Mouse (Mus musculus): Measurements from ENCODE around the gene 4930404H24Rik. TPM values are rescaled to one million over a fixed set of nuclear protein-coding genes. Genes with fewer than 3 reads are reported as not detected.
A peak's percentile ranks its signal among the peaks of the same experiment; 100 is the strongest.

The 4930404H24Rik gene
- polyA plus RNA-seq, 1 experiment from 2014 or later: not detected

DNA sequence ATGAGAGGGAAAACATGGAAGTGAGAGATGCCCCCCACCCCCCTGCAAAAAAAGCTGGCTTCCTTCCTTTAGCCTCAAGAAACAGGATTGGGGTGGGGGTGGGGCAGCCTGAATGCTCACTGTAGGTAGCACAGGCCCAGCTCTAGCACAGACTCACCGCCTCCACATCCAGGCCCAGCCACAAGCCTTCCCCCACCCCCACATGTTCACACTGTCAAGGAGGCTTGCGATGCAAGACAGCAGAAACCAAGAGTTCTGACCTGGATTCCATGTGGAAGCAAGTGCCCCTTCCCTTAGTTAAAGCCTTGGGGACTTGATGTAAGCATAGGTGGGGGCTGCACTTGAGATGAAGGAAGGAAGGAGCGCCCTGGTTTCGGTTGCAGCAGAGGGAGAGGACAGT is 22.8 kb upstream of the 4930404H24Rik start:
- H3K4me3 ChIP-seq (ENCODE audit: low read depth, low read length): no peak overlapping the region
- H3K4me2 ChIP-seq (replicated peaks; ENCODE audit: low read depth, low read length): no peak overlapping the region
- no peak overlapping the region for H3K9ac ChIP-seq (replicated peaks; ENCODE audit: low read depth, low read length)
- peaks cover 23% of the 10 kb centered on the region for H3K4me1 ChIP-seq (ENCODE audit: control insufficient read depth, insufficient read depth, low read length)
- no peaks in the 10 kb centered on the region for H3K27me3 ChIP-seq (ENCODE audit: control insufficient read depth, insufficient read depth, low read length)
- 48% methylated on average over 4 of the region's 4 CpGs for WGBS
- H3K36me3 ChIP-seq (ENCODE audit: control insufficient read depth, insufficient read depth, low read length): no peaks in the 10 kb centered on the region
- H3K27ac ChIP-seq (ENCODE audit: low read length): no peak overlapping the region; the same call in 1 of the 2 replicates
- H3K9me3 ChIP-seq (ENCODE audit: control insufficient read depth, low read depth, low read length): no peaks in the 10 kb centered on the region
- ATAC-seq (ENCODE audit: insufficient number of reproducible peaks, insufficient read depth, low FRiP score, low read depth): no peak

DNA sequence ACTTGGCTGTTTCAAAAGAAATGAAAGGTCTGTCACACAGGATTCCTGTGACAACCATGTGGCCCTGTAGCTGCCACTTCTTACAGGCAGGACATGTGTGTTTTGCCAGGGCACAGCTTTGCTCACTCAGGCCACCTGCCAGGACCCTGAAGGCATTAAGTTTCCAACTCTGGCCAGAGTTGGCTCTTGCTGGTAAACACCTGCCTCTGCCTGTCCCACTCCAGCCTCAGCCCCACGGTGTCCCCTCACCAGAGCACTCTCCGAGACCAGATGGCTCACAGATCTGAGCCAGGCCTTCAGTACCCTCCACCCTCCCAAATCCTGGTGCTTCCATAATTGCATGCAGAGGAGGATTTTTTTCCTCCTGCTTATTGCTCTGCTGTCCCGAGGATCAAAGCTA is 21.6 kb upstream of the 4930404H24Rik start:
- no peaks in the 10 kb centered on the region for H3K36me3 ChIP-seq (ENCODE audit: control insufficient read depth, insufficient read depth, low read length)
- H3K9me3 ChIP-seq (ENCODE audit: control insufficient read depth, low read depth, low read length): no peaks in the 10 kb centered on the region
- no peak overlapping the region for H3K9ac ChIP-seq (replicated peaks; ENCODE audit: low read depth, low read length)
- H3K4me2 ChIP-seq (replicated peaks; ENCODE audit: low read depth, low read length): no peak overlapping the region
- no peak for ATAC-seq (ENCODE audit: insufficient number of reproducible peaks, insufficient read depth, low FRiP score, low read depth)
- 45% methylated on average over 3 of the region's 3 CpGs for WGBS
- no peaks in the 10 kb centered on the region for H3K27me3 ChIP-seq (ENCODE audit: control insufficient read depth, insufficient read depth, low read length)
- no peak overlapping the region for H3K27ac ChIP-seq (ENCODE audit: low read length)
- H3K4me1 ChIP-seq (ENCODE audit: control insufficient read depth, insufficient read depth, low read length): peaks cover 35% of the 10 kb centered on the region
- H3K4me3 ChIP-seq (ENCODE audit: low read depth, low read length): no peak overlapping the region

DNA sequence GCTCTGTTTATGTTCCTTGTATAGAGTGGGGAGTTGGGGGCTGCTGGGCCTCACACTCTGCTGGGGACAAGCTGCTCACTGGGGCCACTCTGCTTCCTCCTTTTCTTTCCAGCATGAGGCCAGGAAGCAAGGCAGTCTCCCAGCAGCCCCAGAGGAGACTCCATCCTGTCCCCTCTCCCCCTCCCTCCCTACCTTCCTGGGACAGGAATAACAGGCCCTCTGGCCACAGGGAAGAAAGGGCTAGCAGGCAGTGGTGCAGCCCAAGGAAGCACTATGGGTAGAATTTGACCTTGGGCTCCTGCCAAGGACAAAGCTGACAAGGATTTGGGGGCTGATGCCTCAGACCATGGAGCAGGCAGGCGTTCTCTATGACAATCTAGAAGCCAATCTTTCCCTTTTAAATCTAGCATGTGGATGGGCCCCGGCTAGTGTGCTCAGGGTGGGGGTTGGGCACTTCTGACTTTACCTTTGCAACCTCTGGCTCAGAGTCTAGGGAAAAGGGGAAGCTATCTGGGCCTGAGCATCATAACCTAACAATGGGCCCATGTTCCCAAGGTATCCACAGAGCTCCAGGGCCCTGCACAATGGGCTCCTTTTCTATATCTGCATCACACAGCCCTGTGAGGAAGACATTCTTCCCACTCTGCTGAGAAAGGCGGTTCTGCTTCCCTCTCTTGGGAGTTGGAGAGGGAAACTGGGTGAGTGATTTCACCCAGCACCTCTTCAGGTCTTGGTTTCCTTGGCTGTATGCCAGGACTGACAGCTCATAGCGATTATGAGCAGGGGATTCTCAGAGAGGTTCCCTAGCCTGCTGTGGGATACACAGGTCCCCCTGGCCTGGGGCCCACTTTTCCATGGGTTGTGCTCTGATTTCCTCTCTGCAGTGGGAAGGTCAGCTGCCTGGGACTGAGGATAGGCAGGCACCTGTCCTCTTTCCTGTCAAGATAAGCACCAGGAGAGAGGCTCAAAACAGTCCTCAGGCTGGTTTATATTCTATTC is 17.2 kb upstream of the 4930404H24Rik start:
- peak; percentile 37; the same call in 1 of the 2 replicates for ATAC-seq (ENCODE audit: insufficient number of reproducible peaks, insufficient read depth, low FRiP score, low read depth)

DNA sequence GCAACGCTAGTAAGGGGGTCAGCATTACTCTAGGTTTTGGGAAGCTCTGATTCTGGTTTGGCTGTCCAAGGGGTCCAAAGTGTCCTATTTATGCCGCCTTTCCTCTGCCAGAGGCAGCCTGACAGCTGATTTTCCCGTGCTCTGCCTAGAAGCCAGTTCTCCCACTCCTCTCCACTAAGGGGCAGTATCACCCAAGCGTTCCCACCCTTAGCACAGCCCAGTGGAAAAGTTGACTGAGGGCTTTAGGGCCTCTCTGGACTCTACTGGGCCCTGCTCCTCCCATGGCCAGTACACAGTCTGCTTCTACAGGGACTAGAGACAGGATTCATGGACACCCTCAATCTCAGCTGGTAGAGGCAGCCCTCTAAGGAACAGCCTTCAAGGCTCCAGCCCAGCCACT is 14.0 kb upstream of the 4930404H24Rik start:
- no peak overlapping the region for H3K27ac ChIP-seq (ENCODE audit: low read length)
- 17% methylated on average over 4 of the region's 4 CpGs for WGBS
- H3K4me1 ChIP-seq (ENCODE audit: control insufficient read depth, insufficient read depth, low read length): peaks cover 27% of the 10 kb centered on the region
- peak; percentile 78; the same call in 1 of the 2 replicates for ATAC-seq (ENCODE audit: insufficient number of reproducible peaks, insufficient read depth, low FRiP score, low read depth)
- no peaks in the 10 kb centered on the region for H3K27me3 ChIP-seq (ENCODE audit: control insufficient read depth, insufficient read depth, low read length)
- no peak overlapping the region for H3K4me2 ChIP-seq (replicated peaks; ENCODE audit: low read depth, low read length)
- H3K9ac ChIP-seq (replicated peaks; ENCODE audit: low read depth, low read length): no peak overlapping the region
- no peaks in the 10 kb centered on the region for H3K9me3 ChIP-seq (ENCODE audit: control insufficient read depth, low read depth, low read length)
- H3K36me3 ChIP-seq (ENCODE audit: control insufficient read depth, insufficient read depth, low read length): no peaks in the 10 kb centered on the region
- H3K4me3 ChIP-seq (ENCODE audit: low read depth, low read length): no peak overlapping the region

More for the DNA sequence above, 17.2 kb upstream of the 4930404H24Rik start:
- peak overlapping the region; percentile 75 for H3K27ac ChIP-seq (ENCODE audit: low read length)
- 31% methylated on average over 4 of the region's 4 CpGs for WGBS
- H3K27me3 ChIP-seq (ENCODE audit: control insufficient read depth, insufficient read depth, low read length): no peaks in the 10 kb centered on the region
- H3K36me3 ChIP-seq (ENCODE audit: control insufficient read depth, insufficient read depth, low read length): no peaks in the 10 kb centered on the region
- H3K4me3 ChIP-seq (ENCODE audit: low read depth, low read length): no peak overlapping the region
- no peaks in the 10 kb centered on the region for H3K9me3 ChIP-seq (ENCODE audit: control insufficient read depth, low read depth, low read length)
- peaks cover 24% of the 10 kb centered on the region for H3K4me1 ChIP-seq (ENCODE audit: control insufficient read depth, insufficient read depth, low read length)
- no peak overlapping the region for H3K4me2 ChIP-seq (replicated peaks; ENCODE audit: low read depth, low read length)
- H3K9ac ChIP-seq (replicated peaks; ENCODE audit: low read depth, low read length): no peak overlapping the region

DNA sequence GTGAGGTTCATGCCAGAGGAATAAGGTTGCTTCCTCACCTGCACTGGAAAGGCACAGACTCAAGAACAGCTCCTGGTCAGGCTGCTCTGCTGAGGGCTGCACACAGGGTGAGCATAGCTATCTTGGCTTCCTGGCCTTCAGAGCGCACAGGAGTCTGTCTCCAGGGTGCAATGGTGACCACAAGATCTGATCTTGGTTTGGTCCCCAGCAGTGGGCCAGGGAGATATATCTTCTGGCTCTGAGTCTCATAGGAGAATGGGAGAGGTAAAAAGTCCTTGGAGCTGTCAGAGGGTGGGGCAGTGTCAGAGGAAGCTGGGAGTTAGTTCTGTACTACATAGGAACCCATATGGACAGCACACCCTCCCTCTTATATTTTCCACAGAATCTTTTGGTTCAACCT is 13.1 kb upstream of the 4930404H24Rik start:
- Histone ChIP-seq H3K9ac (replicated peaks; ENCODE audit: low read depth, low read length) (no peak overlapping the region), H3K4me3 (ENCODE audit: low read depth, low read length) (no peak overlapping the region), H3K9me3 (ENCODE audit: control insufficient read depth, low read depth, low read length) (no peaks in the 10 kb centered on the region), H3K27me3 (ENCODE audit: control insufficient read depth, insufficient read depth, low read length) (no peaks in the 10 kb centered on the region), H3K4me2 (replicated peaks; ENCODE audit: low read depth, low read length) (no peak overlapping the region), H3K27ac (ENCODE audit: low read length) (no peak overlapping the region), H3K36me3 (ENCODE audit: control insufficient read depth, insufficient read depth, low read length) (no peaks in the 10 kb centered on the region), H3K4me1 (ENCODE audit: control insufficient read depth, insufficient read depth, low read length) (peaks cover 30% of the 10 kb centered on the region)
- ATAC-seq (ENCODE audit: insufficient number of reproducible peaks, insufficient read depth, low FRiP score, low read depth): no peak
- 91% methylated on average over 1 of the region's 1 CpGs for WGBS

DNA sequence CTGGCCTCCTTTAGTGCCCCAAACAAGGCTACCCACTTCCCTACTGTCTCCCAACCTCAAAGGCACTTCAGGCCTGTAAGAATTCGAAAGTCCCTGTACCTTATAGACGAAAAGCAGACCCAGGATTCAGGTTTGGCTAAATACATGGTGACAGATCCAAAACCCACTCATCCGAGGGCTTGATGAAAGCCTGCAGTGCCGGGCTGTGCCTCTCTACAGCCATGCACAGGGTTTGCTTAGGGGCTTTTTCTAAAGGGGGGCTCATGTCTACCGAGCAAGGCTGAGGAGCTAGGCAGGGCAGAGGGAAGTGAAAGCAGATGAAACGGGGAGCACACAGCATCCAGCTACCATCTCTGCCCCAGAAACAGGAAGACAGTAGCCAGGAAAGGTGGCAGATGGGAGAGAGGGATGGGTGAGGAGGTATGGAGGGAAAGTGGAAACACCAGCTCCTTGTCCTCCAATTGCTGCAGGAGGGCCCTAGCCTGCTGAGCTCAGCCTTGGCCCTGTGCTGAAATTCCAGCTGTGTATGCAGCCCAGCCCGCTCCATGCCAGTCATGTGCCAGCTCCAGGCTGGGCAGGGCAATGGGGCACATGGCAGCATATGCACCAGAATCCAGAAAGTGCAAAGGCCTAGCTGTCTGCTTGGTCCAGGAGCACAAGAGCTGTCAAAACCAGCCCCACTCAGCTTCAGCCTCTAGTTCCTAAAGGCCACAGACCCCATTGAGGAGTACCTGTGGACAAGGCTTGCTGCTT is 11.3 kb upstream of the 4930404H24Rik start:
- no peak overlapping the region for H3K9ac ChIP-seq (replicated peaks; ENCODE audit: low read depth, low read length)
- no peak overlapping the region for H3K27ac ChIP-seq (ENCODE audit: low read length)
- H3K4me1 ChIP-seq (ENCODE audit: control insufficient read depth, insufficient read depth, low read length): peaks cover 12% of the 10 kb centered on the region
- no peak overlapping the region for H3K4me2 ChIP-seq (replicated peaks; ENCODE audit: low read depth, low read length)
- no peak for ATAC-seq (ENCODE audit: insufficient number of reproducible peaks, insufficient read depth, low FRiP score, low read depth)
- WGBS: 70% methylated on average over 7 of the region's 7 CpGs
- H3K4me3 ChIP-seq (ENCODE audit: low read depth, low read length): no peak overlapping the region
- no peaks in the 10 kb centered on the region for H3K36me3 ChIP-seq (ENCODE audit: control insufficient read depth, insufficient read depth, low read length)
- H3K27me3 ChIP-seq (ENCODE audit: control insufficient read depth, insufficient read depth, low read length): no peaks in the 10 kb centered on the region
- no peaks in the 10 kb centered on the region for H3K9me3 ChIP-seq (ENCODE audit: control insufficient read depth, low read depth, low read length)

DNA sequence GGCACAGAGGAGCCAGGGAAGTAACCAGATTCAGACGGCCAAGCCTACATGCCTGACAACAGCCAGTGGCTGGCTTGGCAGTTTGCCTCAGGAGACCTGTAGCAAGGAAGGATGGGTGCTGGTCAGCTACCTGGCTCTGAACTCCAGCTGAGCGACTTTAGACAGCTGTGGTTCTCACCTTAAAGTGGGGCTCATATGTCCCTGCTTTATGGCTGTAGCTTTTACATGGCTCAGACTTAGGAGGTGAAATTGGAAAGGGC is 10.8 kb upstream of the 4930404H24Rik start:
- ATAC-seq (ENCODE audit: insufficient number of reproducible peaks, insufficient read depth, low FRiP score, low read depth): no peak
- Histone ChIP-seq H3K4me2 (replicated peaks; ENCODE audit: low read depth, low read length) (no peak overlapping the region), H3K9me3 (ENCODE audit: control insufficient read depth, low read depth, low read length) (no peaks in the 10 kb centered on the region), H3K4me1 (ENCODE audit: control insufficient read depth, insufficient read depth, low read length) (peaks cover 11% of the 10 kb centered on the region), H3K36me3 (ENCODE audit: control insufficient read depth, insufficient read depth, low read length) (no peaks in the 10 kb centered on the region), H3K4me3 (ENCODE audit: low read depth, low read length) (no peak overlapping the region), H3K27ac (ENCODE audit: low read length) (no peak overlapping the region), H3K27me3 (ENCODE audit: control insufficient read depth, insufficient read depth, low read length) (no peaks in the 10 kb centered on the region), H3K9ac (replicated peaks; ENCODE audit: low read depth, low read length) (no peak overlapping the region)
- WGBS: 77% methylated on average over 2 of the region's 2 CpGs

DNA sequence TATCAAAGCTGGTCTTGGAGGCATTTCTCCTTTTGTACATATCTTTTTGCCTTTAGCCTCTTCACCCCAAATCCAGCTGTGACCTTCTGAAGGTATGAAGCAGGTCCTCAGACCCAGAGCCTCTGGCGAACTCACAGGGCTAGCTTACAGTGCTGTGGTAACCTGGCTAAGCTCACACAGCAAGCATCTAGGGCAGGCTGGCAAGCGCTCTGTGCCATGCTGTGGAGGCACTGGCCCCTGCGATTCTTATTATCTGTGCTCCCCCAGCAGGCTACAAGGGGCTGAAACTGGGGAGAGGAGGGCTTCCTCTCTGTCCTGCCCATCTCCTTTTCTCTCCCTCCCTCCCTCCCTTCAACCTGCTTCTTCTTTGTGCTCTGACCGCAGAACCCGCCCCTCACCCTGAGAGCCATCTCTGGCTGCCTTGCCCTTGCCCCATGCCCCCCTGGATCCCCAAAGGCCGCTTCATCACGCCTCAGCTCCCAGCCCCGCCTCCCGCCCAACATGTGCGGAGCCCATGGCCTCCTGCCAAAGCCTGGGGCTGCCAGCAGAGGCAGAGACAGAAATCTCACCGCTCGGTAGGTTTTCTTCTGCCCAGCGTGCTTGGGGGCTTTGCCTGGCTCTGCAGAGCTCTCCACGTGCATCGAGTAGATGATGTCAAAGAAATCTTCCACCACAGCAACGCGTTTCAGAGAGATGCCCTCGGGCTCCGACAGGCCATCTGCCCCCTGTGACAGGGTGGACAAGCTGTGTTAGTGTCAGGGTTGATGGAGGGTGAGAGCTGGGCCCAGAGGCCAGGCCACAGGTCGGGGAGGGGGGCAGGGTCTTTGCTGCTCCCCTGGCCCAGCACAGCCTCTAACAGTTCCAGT is 9.2 kb upstream of the 4930404H24Rik start:
- Histone ChIP-seq H3K27ac (ENCODE audit: low read length) (no peak overlapping the region), H3K4me2 (replicated peaks; ENCODE audit: low read depth, low read length) (no peak overlapping the region), H3K4me1 (ENCODE audit: control insufficient read depth, insufficient read depth, low read length) (peaks cover 11% of the 10 kb centered on the region), H3K9me3 (ENCODE audit: control insufficient read depth, low read depth, low read length) (no peaks in the 10 kb centered on the region), H3K4me3 (ENCODE audit: low read depth, low read length) (no peak overlapping the region), H3K9ac (replicated peaks; ENCODE audit: low read depth, low read length) (0 out of 2 replicates have a peak overlapping the region, but pooled peaks have one; percentile 6), H3K27me3 (ENCODE audit: control insufficient read depth, insufficient read depth, low read length) (no peaks in the 10 kb centered on the region), H3K36me3 (ENCODE audit: control insufficient read depth, insufficient read depth, low read length) (no peaks in the 10 kb centered on the region)
- 11% methylated on average over 20 of the region's 20 CpGs for whole genome bisulfite sequencing
- no peak for ATAC-seq (ENCODE audit: insufficient number of reproducible peaks, insufficient read depth, low FRiP score, low read depth)
